Mouse (Mus musculus): ENCODE measurements at regions not wholly inside any gene's neighbourhood (a gene's known extent, or its start where the extent isn't known, plus 50 kb on each side); places are given as distances from the start of the nearest gene placed in this dataset.

DNA sequence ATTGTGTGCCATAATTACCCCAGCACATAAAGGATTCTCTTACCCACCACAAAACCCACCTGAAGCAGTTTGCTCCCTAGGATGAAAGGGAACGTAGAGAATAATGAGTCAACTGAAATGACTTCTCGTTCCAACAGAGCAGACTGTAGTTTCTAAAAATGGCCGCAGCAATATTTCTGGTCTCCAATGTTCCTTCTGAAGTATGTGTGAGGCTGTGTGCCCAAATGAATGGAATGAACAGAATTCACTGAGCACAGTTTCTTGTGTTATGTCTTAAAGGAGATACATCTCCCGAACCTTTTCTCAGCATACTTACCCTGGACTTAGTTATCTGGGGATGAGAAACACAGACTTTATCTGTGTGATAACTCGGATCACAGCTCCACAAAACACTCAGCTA lies 109.4 kb upstream of the Tmtc1 start:
- ATAC-seq (replicated peaks; ENCODE audit: low FRiP score, poor library complexity, severe bottlenecking) = no peak

DNA sequence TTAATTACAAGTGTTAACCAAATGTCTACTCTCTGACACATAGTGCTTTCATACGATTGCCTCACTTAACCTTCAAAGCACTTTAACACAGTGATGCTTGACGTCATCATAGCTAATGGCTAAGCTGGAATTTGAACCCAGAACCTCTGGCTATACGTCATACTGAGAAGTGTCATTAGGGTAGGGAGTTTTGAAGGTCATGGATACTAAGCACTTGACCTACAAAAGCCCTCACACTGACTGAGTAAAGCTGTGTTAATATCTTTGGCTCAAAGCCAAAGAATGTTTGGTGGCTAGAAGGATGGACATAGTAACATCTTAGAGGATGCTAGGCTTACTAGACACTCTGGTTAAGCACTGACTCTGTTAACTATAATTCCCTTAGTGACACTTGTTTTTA lies 106.9 kb upstream of the Tmtc1 start:
- ATAC-seq (replicated peaks; ENCODE audit: low FRiP score, poor library complexity, severe bottlenecking) = no peak

DNA sequence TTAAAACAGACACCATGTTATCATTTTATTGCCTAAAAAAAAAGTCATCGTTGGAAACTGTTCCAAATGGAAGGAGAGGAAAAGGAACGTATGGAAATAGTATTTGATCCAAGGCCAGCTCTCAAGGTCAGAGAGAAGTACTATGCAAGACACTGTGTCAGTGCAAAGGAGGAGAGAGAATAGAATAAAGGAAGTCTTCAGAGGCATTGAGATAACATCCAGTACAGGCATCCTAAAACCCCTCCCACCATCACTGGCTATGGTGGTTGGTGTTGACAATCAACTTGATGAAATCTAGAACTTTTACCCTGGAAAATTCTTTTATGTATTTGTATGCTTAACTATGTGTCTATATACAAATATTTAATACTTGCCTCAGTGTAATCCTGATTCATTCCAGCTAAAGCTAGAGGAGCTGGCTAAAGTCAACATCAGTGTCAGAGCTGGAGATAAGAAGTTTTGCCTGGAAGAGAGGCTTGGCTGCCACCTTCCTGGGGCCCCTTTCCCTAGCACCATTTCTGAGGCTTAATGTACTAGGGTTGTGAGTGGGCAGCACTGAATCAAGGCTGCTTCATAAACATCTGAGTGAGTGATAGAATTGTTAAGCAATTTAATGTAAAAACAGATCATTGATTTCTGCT lies 104.1 kb upstream of the Tmtc1 start:
- no peak for ATAC-seq (replicated peaks; ENCODE audit: low FRiP score, poor library complexity, severe bottlenecking)

DNA sequence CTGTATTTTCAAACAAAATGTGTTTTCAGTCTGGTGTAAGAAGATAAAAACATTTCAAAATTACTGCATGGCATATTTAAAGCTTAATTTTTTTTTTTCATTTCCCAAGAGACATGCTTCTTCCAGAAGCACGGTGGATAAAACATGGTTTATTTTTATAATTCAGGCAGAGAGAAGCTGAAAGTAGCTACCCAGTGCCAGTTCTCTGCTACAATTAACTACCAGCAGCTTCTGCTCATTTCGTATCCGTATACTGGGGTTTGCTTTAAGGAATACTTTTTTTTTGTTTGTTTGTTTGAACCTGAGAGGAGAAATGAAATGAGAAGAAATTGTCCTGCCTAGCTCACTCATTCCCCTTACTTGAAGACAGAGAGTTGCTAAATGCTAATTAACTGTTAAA lies 98.9 kb upstream of the Tmtc1 start:
- no peak for ATAC-seq (replicated peaks; ENCODE audit: low FRiP score, poor library complexity, severe bottlenecking)

DNA sequence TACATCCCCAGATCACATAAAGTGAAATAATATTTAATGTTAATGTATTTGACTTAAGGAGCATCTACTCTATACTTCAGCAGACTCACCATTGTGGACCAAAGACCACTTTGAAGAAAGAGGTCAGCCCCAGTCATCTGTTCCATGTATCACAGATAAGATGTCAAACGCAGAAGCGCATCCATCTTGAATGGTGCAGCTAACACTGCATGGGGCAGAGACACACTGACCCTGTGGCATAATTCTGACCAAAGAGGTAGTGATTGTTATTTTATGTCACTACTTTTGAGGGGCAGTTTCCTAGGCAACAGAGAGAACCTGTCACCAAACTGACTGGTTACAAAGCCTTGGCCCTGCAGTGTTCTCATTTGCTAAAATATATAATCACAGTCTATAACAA lies 97.8 kb upstream of the Tmtc1 start:
- ATAC-seq (replicated peaks; ENCODE audit: low FRiP score, poor library complexity, severe bottlenecking) = no peak

DNA sequence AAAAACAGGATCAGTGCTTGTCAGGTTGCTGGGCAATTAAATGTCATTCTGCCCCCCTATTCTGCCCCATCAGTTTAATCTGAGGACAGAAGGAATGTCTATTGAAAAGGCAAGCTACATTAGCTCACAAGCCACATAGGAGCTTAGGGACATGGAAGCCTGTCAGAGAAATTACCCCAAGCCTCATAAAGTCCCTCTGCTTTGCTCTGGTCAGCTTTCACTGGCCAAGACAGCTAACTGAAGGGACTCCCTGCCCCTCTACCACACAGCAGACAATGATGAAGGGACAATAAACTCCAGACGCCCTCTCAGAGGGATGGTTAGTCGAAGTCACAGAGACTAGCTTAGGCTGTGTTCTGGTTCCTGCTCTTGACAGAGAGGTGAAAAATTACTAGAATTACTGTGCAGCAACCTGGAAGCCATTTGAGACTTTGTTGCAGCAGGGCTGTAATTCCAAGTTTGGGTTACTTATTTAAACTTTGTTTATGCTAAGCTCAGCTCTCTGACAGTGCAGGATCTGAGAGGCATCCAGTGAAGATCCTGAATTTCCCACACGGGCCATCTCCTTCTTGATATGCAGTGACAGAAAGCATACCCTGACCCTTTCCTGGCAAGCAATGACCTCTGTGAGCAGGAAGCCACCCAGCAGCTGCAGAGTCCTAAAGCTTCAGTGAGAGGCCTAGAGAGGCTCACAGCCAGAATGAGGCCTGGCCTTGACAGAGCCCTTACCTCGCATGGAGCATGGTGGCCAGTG lies 95.2 kb upstream of the Tmtc1 start:
- no peak for ATAC-seq (replicated peaks; ENCODE audit: low FRiP score, poor library complexity, severe bottlenecking)

DNA sequence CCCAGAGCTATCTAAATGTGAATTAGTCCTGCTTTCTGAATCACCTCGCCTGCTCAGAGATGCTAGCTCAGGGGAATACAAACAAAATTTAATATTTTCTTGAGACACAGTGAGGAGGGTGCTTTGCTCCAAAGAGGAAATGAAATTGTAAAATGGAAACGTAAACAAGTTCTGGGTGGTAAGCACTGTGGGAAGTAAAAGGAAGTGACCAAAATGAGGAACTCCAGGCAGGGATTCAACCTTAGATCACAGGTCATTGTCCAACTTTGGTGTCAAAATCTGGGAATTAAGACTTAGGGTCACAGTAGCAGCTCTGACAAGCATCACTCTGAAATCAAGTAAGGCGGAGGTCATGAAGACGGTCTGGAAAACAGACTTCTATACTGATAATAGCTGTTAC lies 90.2 kb upstream of the Tmtc1 start:
- ATAC-seq (replicated peaks; ENCODE audit: low FRiP score, poor library complexity, severe bottlenecking) = no peak

DNA sequence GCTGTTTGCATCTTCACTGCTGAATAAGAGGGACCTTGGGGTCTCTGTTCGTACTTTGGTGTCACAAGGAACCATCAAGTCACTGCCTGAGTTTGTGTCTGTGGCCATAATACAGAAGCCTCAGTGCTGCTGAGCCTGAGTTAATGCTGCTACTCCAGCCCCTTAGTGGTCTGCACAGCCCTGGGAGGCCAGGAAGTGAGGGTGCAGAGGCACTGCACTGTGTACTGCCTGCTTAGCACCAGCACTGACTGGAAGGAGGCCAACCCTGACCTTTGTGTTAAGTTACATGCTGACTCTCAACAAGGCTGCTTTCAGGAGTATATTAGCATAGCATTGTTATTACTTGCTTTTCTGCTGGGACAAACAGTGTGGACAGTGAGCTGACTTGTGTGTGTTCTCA lies 86.9 kb upstream of the Tmtc1 start:
- ATAC-seq (replicated peaks; ENCODE audit: low FRiP score, poor library complexity, severe bottlenecking) = no peak

DNA sequence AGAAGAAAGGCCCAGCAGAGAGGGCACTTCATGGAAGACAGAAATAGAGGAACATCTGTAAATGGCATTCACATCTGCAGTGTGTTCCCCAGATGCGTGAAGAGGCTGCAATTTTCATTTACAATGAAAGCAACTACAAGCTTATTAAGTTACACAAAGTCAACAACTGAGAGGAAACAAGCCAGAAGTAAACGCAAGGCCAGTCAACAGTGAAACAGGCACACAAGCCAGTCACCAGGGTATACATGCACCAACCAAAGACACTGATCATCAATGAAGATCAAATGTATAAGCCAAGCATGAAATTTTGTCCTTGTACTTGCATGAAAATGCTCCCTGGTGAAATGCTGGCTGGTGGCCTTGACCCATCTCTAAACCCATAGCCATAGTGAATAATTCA lies 84.4 kb upstream of the Tmtc1 start:
- no peak for ATAC-seq (replicated peaks; ENCODE audit: low FRiP score, poor library complexity, severe bottlenecking)

DNA sequence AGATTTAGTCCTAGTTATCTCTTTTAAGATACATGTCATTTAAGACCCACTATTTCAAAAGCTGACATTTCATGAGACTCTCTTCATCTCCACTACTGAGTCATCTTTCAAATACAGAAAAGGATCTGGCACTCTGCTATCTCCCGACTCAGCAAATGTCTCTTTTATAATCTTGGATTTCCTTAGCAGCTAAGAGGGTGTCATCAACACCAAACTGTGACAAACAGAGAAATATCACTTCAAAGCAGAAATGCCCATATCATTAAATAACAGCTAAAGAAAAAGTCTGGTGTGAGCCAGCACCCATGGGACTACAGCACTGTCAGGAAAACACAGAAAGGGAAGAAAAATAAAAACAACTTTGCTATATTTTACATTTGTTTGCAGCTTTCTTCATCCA lies 78.7 kb upstream of the Tmtc1 start:
- peak; percentile 34; the same call in 1 of the 2 replicates for ATAC-seq (replicated peaks; ENCODE audit: low FRiP score, poor library complexity, severe bottlenecking)

DNA sequence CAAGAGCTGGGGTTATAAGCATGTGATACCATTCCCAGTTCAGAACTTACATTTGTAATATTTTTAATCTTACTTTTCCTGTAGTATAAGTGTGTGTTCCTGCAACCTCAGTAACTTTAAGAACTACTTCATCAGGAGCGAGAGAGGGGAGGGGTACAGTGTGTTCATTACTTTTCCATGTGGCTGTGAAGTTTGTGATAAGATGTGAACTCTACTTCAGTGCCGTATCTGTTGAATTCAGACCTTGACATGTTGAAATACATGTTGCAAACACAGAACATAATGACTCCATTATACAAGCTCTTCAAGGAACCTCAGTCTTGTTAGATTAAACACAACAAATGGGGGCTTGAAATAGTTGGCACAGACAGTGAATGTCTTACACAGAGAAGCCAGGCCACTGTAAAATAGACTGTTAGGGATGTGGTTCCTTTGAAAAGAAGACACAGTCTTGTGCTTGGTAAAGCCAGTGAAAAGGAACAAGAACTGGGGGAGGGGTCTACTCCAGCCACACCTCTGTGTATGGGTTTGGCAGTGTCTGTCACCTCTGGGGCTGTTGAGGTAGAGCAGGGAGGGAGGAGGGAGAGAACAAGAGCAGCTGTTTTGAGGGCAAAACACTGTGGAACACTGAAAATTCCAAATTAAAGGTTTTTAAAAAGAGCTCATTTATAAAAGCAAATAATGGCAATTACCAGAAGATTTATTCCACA lies 73.5 kb upstream of the Tmtc1 start:
- peak; percentile 60 for ATAC-seq (replicated peaks; ENCODE audit: low FRiP score, poor library complexity, severe bottlenecking)

DNA sequence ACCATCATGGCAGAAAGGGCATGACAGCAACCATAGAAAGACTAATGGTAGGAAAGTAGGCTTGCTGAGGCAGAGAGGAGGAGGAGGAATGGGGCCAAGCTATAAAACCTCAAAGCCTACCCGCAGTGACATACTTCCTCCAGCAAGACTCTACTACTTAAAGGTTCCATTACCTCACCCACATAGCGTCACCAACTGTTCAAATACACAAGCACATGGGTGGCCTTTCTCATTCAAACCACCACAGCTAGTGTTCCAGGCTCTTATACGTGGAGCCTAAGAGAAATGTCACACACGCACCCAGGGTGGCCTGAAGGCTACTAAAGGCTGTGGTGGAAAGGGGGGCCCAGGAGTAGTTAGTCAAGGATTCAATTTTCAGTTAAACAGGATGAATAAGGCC lies 72.5 kb upstream of the Tmtc1 start:
- no peak for ATAC-seq (replicated peaks; ENCODE audit: low FRiP score, poor library complexity, severe bottlenecking)

DNA sequence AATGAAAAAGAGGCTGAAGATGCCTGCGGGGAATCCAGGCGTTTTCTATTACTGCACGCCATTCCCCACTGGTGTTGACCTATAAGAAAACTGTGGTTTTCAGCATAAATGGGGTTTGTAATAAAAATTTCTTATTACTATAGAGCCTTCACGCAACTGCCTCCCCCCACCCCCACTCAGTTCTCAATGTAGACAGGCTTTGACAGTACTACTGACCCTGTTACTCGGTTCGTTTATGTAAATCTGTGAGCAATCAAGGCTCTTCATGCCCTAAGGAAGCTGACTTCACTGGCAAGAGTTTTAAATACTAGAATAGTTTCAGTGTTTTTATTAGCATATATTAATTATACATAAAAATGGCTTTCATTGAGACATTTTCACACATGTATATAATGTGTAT lies 70.9 kb upstream of the Tmtc1 start:
- ATAC-seq (replicated peaks; ENCODE audit: low FRiP score, poor library complexity, severe bottlenecking) = no peak

DNA sequence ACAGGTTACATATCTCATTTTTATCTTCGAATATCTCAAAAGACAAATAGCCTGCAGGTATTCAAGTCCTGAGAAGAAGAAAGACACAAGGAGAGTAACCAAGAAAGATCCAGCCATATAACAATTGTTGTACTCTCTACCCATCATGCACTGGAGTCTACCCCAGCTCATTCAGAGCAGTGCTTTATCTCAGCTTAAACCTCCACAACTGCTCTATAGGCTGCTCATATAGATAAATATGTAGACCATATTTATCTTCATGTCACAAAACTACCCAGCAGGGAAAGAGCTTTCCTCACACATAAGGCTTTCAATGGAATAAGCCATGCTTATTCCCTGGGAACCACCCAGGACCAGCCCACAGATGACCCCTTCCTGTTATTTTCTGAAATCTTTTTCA lies 70.5 kb upstream of the Tmtc1 start:
- ATAC-seq (replicated peaks; ENCODE audit: low FRiP score, poor library complexity, severe bottlenecking) = 0 out of 2 replicates have a peak, but pooled peaks have one; percentile 27

DNA sequence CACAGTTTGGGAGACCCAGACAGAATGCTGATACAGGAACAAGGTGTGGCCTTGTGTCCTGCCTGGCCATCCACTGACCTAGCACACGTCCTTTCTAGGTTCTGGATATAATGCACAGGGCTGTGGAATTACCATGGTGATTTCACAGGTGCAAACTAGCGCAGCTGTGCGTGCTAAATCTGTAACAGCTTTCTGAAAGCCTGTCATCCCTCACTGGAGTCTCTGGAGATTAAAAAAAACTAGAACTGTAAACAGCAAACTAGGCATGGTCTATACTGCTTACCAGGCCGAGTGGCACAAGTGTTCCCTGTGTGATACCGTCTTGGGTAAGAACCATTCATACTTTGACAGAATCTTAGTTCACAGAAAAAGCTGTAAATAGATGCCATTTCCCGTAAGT lies 69.9 kb upstream of the Tmtc1 start:
- ATAC-seq (replicated peaks; ENCODE audit: low FRiP score, poor library complexity, severe bottlenecking) = no peak

DNA sequence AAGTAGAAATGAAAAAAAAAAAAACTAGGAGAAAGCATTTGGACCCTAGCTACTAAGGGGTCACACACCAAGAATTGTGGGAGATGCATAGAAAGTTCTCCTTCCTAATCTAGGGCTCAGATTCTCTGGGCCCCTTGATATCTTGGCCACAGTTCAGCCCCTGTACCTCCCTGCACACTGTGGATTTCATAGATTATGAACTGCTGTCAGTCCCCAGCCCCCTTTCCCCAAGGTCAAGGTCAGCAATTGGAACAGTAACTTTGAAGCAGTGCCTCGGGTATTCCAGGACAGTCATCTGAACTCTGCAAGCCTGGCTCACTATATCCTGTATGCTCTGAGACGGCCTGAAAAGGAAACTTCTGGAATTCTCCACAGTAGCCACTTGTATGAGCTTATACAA lies 68.9 kb upstream of the Tmtc1 start:
- ATAC-seq (replicated peaks; ENCODE audit: low FRiP score, poor library complexity, severe bottlenecking) = no peak

DNA sequence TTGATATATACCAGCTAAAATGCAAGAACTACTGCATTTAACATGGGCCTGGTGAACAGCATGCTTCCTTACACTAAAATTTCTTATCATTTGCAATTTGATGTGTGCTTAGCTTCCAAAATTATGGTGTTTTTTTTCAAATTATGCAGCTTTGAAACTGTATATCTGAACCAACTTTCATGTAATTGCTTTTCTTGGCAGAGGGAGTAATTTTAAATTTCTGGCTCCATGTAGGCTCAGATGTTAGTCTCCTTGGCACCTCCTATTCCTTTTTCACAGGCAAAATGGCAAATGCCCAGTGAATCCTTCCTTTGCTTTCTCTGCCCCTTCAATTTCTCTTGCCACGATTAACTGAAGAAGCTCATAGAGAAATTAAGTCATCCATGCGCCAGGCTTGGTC lies 61.1 kb upstream of the Tmtc1 start:
- ATAC-seq (replicated peaks; ENCODE audit: low FRiP score, poor library complexity, severe bottlenecking) = no peak

DNA sequence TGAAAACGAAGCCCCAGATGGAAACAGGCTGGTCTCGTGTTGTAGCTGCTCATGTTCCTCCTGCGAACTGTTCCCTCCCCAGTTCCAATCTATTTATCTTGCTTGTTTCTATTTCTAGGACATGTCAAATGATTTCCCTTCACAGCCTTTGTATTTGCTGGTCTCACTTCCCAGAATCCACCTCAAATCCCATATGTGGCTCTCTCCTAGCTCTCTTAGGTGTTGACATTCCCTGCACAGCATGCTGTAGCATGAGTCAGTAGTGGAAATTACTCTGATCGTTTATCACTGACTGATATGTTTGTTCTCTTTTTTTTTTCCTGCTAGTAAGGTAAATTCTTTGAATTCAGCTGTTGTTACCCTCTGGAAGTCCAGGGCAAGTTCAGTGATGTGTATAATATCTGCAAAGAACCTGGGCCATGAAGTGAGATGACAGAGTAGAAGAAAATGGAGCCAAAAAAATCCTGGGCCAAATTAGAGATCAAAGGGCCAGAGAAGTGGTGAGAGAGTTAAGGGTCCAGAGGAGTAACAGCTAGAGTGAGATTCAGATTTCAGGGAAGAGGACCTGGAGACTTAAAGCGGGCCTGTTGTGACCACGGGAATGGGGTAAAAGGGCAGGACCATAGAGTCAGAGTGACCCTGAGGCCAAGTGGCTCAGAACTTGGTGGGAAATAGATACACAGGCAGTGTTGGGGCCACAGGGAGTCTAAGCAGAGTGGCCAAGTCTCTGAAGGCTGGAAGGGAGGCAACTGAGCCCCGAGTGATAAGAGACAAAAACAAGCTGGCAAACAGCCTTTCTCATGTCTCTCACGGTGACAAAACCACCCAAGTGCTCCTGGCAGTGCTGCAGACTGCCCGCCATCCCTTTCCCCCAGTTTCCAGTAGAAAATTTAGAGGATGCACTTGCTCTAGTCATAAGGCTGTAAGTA lies 56.3 kb upstream of the Tmtc1 start:
- ATAC-seq (replicated peaks; ENCODE audit: low FRiP score, poor library complexity, severe bottlenecking) = no peak; the same call in 1 of the 2 replicates
